Mouse (Mus musculus): ENCODE measurements around the gene Tbc1d4. TPM values are rescaled to one million over a fixed set of nuclear protein-coding genes. Genes with fewer than 3 reads are reported as not detected.
A peak's percentile ranks its signal among the peaks of the same experiment; 100 is the strongest.

Gene Tbc1d4
- polyA plus RNA-seq, 1 experiment, result 1.9 TPM

GRCm38 (mm10) chr14:101437925-101438324 lies 171.1 kb downstream of the Tbc1d4 start:
- H3K79me2 ChIP-seq (ENCODE audit: control insufficient read depth, insufficient read depth), result no peaks in the 10 kb centered on the region
- H3K4me3 ChIP-seq (ENCODE audit: insufficient read depth, poor library complexity, severe bottlenecking), result no peak overlapping the region
- H3K27me3 ChIP-seq (ENCODE audit: control insufficient read depth, insufficient read depth, insufficient read length), result no peaks in the 10 kb centered on the region
- H3K79me3 ChIP-seq (ENCODE audit: low read depth), result no peaks in the 10 kb centered on the region
- H3K36me3 ChIP-seq (ENCODE audit: control insufficient read depth, insufficient read depth), result no peaks in the 10 kb centered on the region
- TF ChIP-seq MAX (IDR thresholded peaks at IDR 0.05) (no peak), MYOG (IDR thresholded peaks at IDR 0.05; ENCODE audit: control insufficient read depth, extremely low read depth, insufficient read length) (no peak), CEBPB (IDR thresholded peaks at IDR 0.05; ENCODE audit: low read depth) (no peak), FOSL1 (IDR thresholded peaks at IDR 0.05; ENCODE audit: insufficient read depth, low read length, poor library complexity, severe bottlenecking) (no peak), USF1 (IDR thresholded peaks at IDR 0.05; ENCODE audit: low read depth) (no peak), CTCF (IDR thresholded peaks at IDR 0.05; ENCODE audit: control insufficient read depth, insufficient read depth, insufficient read length) (no peak), MYOD1 (IDR thresholded peaks at IDR 0.05; ENCODE audit: control insufficient read depth, insufficient read length, low read depth) (no peak)
- H3ac ChIP-seq (ENCODE audit: control insufficient read depth, insufficient read length, low read depth), result no peak overlapping the region

DNA sequence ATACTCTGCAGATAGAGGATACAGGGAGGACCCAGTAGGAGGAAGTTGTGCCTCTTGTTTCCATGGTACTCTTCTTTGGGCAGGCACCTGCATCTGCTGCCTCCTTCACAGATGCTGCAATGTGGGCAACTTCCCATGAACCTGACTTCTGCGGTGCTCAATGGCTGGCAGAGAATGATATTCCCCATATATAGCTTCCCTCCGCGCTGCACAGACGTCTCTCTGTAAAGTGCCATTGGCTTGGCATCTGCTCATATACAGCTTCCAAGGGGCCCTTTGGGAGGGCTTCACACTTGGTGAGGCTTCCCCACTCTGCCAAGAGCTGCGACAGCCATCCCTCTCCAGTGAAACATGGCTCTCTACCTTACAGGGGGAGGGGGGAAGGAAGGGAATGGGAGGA lies 178.5 kb downstream of the Tbc1d4 start:
- Histone ChIP-seq H3K27me3 (ENCODE audit: control insufficient read depth, insufficient read depth, insufficient read length) (peaks cover 4% of the 10 kb centered on the region), H3K4me3 (ENCODE audit: insufficient read depth, poor library complexity, severe bottlenecking) (no peak overlapping the region), H3ac (ENCODE audit: control insufficient read depth, insufficient read length, low read depth) (no peak overlapping the region), H3K79me2 (ENCODE audit: control insufficient read depth, insufficient read depth) (no peaks in the 10 kb centered on the region), H3K36me3 (ENCODE audit: control insufficient read depth, insufficient read depth) (no peaks in the 10 kb centered on the region), H3K79me3 (ENCODE audit: low read depth) (no peaks in the 10 kb centered on the region)
- no peak for TF ChIP-seq FOSL1 (IDR thresholded peaks at IDR 0.05; ENCODE audit: insufficient read depth, low read length, poor library complexity, severe bottlenecking)

DNA sequence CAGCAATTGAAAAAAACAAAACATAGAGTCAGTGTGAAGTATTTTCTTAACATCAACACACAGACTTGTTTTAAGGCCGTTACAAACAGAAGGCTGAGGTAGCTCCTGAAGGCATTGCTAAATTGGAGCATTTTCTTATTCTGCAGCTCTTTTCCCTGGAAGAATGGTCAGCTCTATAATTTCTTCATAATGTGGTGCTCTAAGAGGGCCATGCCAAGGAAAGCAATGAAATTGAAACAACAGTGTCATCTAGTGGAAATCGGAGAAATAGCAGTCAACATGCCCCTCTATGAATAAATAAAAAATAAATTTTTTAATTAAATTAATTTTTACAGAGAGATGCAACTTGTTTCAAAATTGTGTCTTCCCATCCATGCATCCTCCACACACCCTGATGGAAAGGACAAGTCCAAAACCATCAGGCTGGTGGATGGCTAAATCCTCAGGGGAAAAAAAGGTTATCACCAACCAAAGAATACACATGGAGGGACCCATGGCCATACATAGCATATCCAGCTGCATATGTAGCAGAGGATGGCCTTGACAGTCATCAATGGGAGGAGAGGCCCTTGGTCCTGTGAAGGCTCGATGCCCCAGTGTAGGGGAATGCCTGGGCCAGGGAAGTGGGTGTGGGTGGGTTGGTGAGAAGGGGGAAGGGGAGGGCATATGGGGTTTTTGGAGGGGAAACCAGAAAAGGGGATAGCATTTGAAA lies 180.0 kb downstream of the Tbc1d4 start:
- no peaks in the 10 kb centered on the region for H3K79me2 ChIP-seq (ENCODE audit: control insufficient read depth, insufficient read depth)
- TF ChIP-seq FOSL1 (IDR thresholded peaks at IDR 0.05; ENCODE audit: insufficient read depth, low read length, poor library complexity, severe bottlenecking) (no peak), MAX (IDR thresholded peaks at IDR 0.05) (no peak), MYOG (IDR thresholded peaks at IDR 0.05; ENCODE audit: control insufficient read depth, extremely low read depth, insufficient read length) (no peak), USF1 (IDR thresholded peaks at IDR 0.05; ENCODE audit: low read depth) (no peak), CTCF (IDR thresholded peaks at IDR 0.05; ENCODE audit: control insufficient read depth, insufficient read depth, insufficient read length) (no peak)
- no peak overlapping the region for H3K4me3 ChIP-seq (ENCODE audit: insufficient read depth, poor library complexity, severe bottlenecking)
- no peak overlapping the region for H3ac ChIP-seq (ENCODE audit: control insufficient read depth, insufficient read length, low read depth)
- peaks cover 4% of the 10 kb centered on the region for H3K27me3 ChIP-seq (ENCODE audit: control insufficient read depth, insufficient read depth, insufficient read length)
- no peaks in the 10 kb centered on the region for H3K79me3 ChIP-seq (ENCODE audit: low read depth)
- no peaks in the 10 kb centered on the region for H3K36me3 ChIP-seq (ENCODE audit: control insufficient read depth, insufficient read depth)

GRCm38 (mm10) chr14:101417679-101418078 lies 191.3 kb downstream of the Tbc1d4 start:
- Histone ChIP-seq H3K36me3 (ENCODE audit: control insufficient read depth, insufficient read depth) (no peaks in the 10 kb centered on the region), H3K79me3 (ENCODE audit: low read depth) (no peaks in the 10 kb centered on the region), H3K4me3 (ENCODE audit: insufficient read depth, poor library complexity, severe bottlenecking) (no peak overlapping the region), H3K79me2 (ENCODE audit: control insufficient read depth, insufficient read depth) (no peaks in the 10 kb centered on the region), H3ac (ENCODE audit: control insufficient read depth, insufficient read length, low read depth) (no peak overlapping the region), H3K27me3 (ENCODE audit: control insufficient read depth, insufficient read depth, insufficient read length) (no peaks in the 10 kb centered on the region)
- TF ChIP-seq CTCF (IDR thresholded peaks at IDR 0.05; ENCODE audit: control insufficient read depth, insufficient read depth, insufficient read length), result no peak
- no peak for TF ChIP-seq MYOD1 (IDR thresholded peaks at IDR 0.05; ENCODE audit: control insufficient read depth, insufficient read length, low read depth)
- TF ChIP-seq CEBPB (IDR thresholded peaks at IDR 0.05; ENCODE audit: low read depth), result peak; percentile 20
- TF ChIP-seq USF1 (IDR thresholded peaks at IDR 0.05; ENCODE audit: low read depth), result no peak
- TF ChIP-seq MAX (IDR thresholded peaks at IDR 0.05), result no peak
- no peak for TF ChIP-seq MYOG (IDR thresholded peaks at IDR 0.05; ENCODE audit: control insufficient read depth, extremely low read depth, insufficient read length)
- no peak for TF ChIP-seq FOSL1 (IDR thresholded peaks at IDR 0.05; ENCODE audit: insufficient read depth, low read length, poor library complexity, severe bottlenecking)

Other genes with a start within 250 kb of the Tbc1d4 start
- gene Commd6, start 31.5 kb upstream of the Tbc1d4 start, polyA plus RNA-seq (2012; fragmentation: generic; extraction: Trizol), result 38.7 TPM
- 38.9 TPM for gene Uchl3, start 44.8 kb upstream of the Tbc1d4 start, polyA plus RNA-seq (2012; fragmentation: generic; extraction: Trizol)
- 0.15 TPM for gene Gm9922, start 120.6 kb upstream of the Tbc1d4 start, polyA plus RNA-seq (2012; fragmentation: generic; extraction: Trizol)
- gene Lmo7, start 120.8 kb upstream of the Tbc1d4 start, polyA plus RNA-seq (2012; fragmentation: generic; extraction: Trizol), result 18.8 TPM

Measured in C2C12 (cell line).